Mouse (Mus musculus): ENCODE results near the gene Txnrd2.

Txnrd2 gene

DNA sequence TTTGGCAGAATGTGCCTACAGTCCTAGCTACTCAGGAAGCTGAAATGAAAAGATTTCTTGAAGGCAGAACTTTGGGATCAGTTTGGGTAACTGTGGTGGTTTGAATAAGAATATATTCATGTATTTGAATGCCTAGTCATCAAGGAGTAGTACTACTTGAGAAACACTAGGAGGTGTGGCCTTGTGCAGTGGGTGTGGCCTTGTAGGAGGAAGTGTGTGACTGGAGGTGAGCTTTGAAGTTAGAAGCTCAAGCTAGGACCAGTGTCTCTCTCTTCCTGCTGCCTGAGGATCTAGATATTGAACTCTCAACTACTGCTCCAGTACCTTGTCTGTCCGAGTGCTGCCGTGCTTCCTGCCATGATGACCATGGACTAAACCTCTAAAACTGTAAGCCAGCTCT lies 59.9 kb downstream of the Txnrd2 start:
- DNase-seq (ENCODE audit: low read depth) = no peak

GRCm38 (mm10) chr16:18490281-18490680 lies 64.1 kb downstream of the Txnrd2 start:
- no peak for DNase-seq (ENCODE audit: low read depth)

- DNase-seq (ENCODE audit: low read depth) = no peak
Measured at GRCm38 (mm10) chr16:18490894-18491293, 64.7 kb downstream of the Txnrd2 start.

- DNase-seq (ENCODE audit: low read depth) = no peak
Measured at GRCm38 (mm10) chr16:18497865-18498515, 71.8 kb downstream of the Txnrd2 start.

DNA sequence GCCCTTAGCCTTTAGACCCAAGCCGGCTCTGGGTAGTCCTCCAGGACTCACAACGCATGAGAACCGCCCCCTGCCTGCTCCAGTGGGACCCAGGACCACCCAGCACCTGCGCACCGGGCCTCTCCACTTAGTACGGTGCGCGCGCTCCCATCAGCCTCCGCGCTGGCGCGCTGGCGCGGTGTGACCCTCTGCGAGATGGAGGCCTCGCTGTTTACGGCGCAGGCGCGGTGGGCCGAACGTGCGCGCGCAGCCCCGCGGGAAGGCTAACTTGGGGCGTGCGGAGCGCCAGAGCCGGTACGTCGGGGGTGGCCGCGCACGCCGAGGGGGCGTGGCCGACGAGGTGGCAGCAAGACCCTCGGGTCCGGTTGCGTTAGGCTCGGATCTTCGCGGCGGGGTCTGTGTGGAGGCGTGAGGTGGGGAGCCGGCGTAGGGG lies 72.4 kb downstream of the Txnrd2 start, which contains the start of the genes Gnb1l and Rtl10:
TSS of gene Gnb1l (plus strand) at position 156 of the 433 bp plus-strand sequence.
TSS of gene Rtl10 (plus strand) at position 344 of the 433 bp plus-strand sequence.
- peak; percentile 98 for DNase-seq (ENCODE audit: low read depth)

GRCm38 (mm10) chr16:18498996-18499395 lies 72.8 kb downstream of the Txnrd2 start:
- peak; percentile 22 for DNase-seq (ENCODE audit: low read depth)

DNA sequence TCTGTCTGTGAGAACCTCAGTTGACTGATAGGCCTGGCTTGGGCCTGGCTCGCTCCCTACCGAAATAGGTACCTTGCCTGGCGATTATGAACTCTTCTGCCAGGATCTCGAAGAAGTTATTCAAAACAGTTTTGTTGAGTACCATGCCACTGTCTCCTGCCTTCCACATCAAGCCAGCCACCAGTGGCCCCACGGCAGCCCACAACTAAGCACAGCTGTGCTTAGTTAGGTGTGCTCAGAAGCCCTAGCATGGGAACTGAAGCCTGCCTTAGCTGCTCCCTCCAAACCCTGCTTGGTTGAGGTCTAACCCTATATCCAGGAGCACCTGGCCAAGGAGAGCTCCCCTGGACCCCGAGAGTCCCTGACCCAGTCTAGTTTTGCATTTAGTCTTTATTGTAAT lies 75.3 kb downstream of the Txnrd2 start:
- no peak for DNase-seq (ENCODE audit: low read depth)

- no peak for DNase-seq (ENCODE audit: low read depth)
Measured at GRCm38 (mm10) chr16:18503566-18504342, 77.6 kb downstream of the Txnrd2 start.

- no peak for DNase-seq (ENCODE audit: low read depth)
Measured at GRCm38 (mm10) chr16:18506524-18507199, 80.5 kb downstream of the Txnrd2 start.

GRCm38 (mm10) chr16:18507200-18507549 lies 81.0 kb downstream of the Txnrd2 start:
- DNase-seq (ENCODE audit: low read depth) = no peak

GRCm38 (mm10) chr16:18511741-18512140 lies 85.6 kb downstream of the Txnrd2 start:
- no peak for DNase-seq (ENCODE audit: low read depth)

DNA sequence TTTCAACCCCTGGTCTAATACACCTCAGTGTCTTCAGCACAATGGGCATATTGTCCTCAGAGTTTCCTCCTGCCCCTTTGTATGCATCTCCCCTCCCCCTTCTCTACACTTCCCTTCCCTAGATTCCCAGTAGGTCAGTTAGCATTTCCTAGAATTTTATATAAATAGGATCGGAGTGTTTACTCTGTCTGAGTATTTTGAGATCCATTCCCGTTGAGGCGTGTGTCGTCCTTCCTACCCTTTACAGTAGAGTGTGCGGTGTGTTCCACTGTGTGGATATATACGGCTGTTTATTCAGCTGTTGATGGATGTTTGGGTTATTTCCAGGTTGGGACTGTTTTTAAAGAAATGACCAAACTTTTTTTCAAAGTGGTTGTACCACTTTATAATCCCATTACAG lies 87.3 kb downstream of the Txnrd2 start:
- peak; percentile 33 for DNase-seq (ENCODE audit: low read depth)

- peak; percentile 37 for DNase-seq (ENCODE audit: low read depth)
Measured at GRCm38 (mm10) chr16:18518091-18518490, 91.9 kb downstream of the Txnrd2 start.

DNA sequence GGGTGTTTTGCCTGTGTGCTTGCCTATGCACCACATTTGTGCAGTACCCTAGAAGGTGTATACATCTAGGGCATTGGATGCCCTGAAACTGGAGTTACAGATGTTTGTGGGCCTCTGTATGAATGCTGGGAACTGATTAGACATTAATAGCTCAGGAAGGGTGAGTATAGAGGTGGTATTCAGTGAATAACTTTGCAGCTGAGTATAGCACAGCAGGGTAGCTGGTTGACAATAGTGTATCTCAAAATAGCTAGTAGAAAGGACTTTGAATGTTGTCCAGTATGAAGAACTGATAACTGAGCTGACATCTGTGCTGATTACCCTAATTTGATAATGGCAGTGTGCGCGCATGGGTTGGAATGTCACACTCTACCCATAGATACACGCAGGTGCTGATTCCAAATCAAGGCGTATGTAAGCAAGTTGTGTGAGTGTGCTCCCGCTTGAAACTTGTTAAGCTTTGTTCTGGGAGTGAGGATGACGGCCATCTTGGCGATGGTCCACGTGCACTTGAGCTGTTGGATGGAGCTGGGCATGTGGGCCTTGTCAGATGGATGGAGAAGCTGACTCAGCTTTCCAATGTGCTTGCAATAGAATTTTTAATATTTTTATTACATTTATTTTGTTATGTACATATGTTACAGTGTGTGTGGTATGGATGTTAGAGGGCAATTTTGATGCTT lies 97.5 kb downstream of the Txnrd2 start:
- peak; percentile 50 for DNase-seq (ENCODE audit: low read depth)

GRCm38 (mm10) chr16:18528656-18529055 lies 102.5 kb downstream of the Txnrd2 start:
- DNase-seq (ENCODE audit: low read depth) = peak; percentile 74
